Mouse (Mus musculus) kidney, postnatal 0 days (tissue): ENCODE measurements at regions not wholly inside any gene's neighbourhood (a gene's known extent, or its start where the extent isn't known, plus 50 kb on each side); places are given as distances from the start of the nearest gene placed in this dataset.

Experiments used
- ATAC-seq: fragments of 200-750 bp; cut with Nextera tagmentation; replicated peaks from 2 replicates; pipeline ENCODE4 v1.8.0; 2017; ENCODE audit warnings: low read depth, moderate number of reproducible peaks, moderate TSS enrichment, moderate library complexity; ENCODE audit not compliant: low FRiP score
- DNase-seq: peaks from one replicate; pipeline ENCODE4 v3.0.0-alpha.2; 2016; ENCODE audit warnings: low spot score
- H3K27ac ChIP-seq: fragments of 300-500 bp; sonication (generic); 2 replicates; pipeline ENCODE4 v1.5.1; 2014; ENCODE audit warnings: mild to moderate bottlenecking
- H3K27me3 ChIP-seq: fragments of 300-500 bp; sonication (generic); 2 replicates; pipeline ENCODE4 v1.6.1; 2014; ENCODE audit warnings: low read length, mixed read lengths; ENCODE audit not compliant: insufficient read depth
- H3K36me3 ChIP-seq: fragments of 300-500 bp; sonication (generic); 2 replicates; pipeline ENCODE4 v1.6.1; 2014; ENCODE audit warnings: low read length, mixed read lengths; ENCODE audit not compliant: insufficient read depth
- H3K4me1 ChIP-seq: fragments of 300-500 bp; sonication (generic); replicated peaks from 2 replicates; pipeline ENCODE4 v1.6.1; 2014; ENCODE audit warnings: antibody characterized with exemption, low read length, mixed read lengths; ENCODE audit not compliant: insufficient read depth
- H3K4me2 ChIP-seq: fragments of 300-500 bp; sonication (generic); 2 replicates; pipeline ENCODE4 v1.6.1; 2014; ENCODE audit warnings: mild to moderate bottlenecking, low read length, moderate library complexity, mixed read lengths
- H3K4me3 ChIP-seq: fragments of 300-500 bp; sonication (generic); replicated peaks from 2 replicates; pipeline ENCODE4 v1.5.1; 2014; ENCODE audit warnings: low read depth, low read length
- H3K9ac ChIP-seq: fragments of 300-500 bp; sonication (generic); 2 replicates; pipeline ENCODE4 v1.6.1; 2014; ENCODE audit warnings: low read depth, low read length
- H3K9me3 ChIP-seq: fragments of 300-500 bp; sonication (generic); replicated peaks from 2 replicates; pipeline ENCODE4 v1.6.1; 2016; ENCODE audit warnings: low read length, inconsistent platforms, mixed read lengths
- CTCF ChIP-seq: IDR thresholded peaks from 2 replicates; pipeline ENCODE4 v1.5.1; 2016; ENCODE audit warnings: antibody characterized with exemption, low read depth, mild to moderate bottlenecking, moderate library complexity
- WGBS: fragments of 180-500 bp; shearing (Covaris S2); extraction: QIAGEN DNeasy Blood & Tissue Kit; methylation state at CpG from one replicate; pipeline ENCODE4 v1.1.7; 2014; 5-methylcytosine and 5-hydroxymethylcytosine counted together

- H3K27ac ChIP-seq: no peak overlapping the region
- 80% methylated on average over 7 of the region's 7 CpGs for WGBS
Observed at GRCm38 (mm10) chr4:148747315-148747644, 56.9 kb upstream of the Casz1 start.

GRCm38 (mm10) chr4:148750030-148750429 lies 54.2 kb upstream of the Casz1 start:
- WGBS: 74% methylated on average over 10 of the region's 10 CpGs
- H3K4me3 ChIP-seq: no peak overlapping the region
- no peaks in the 10 kb centered on the region for H3K4me1 ChIP-seq
- no peaks in the 10 kb centered on the region for H3K27me3 ChIP-seq
- H3K9ac ChIP-seq: no peak overlapping the region
- H3K27ac ChIP-seq: no peak overlapping the region
- no peak overlapping the region for H3K4me2 ChIP-seq
- no peaks in the 10 kb centered on the region for H3K36me3 ChIP-seq
- DNase-seq (no peak), ATAC-seq (no peak)
- no peak for TF ChIP-seq CTCF
- H3K9me3 ChIP-seq: no peaks in the 10 kb centered on the region

More at GRCm38 (mm10) chr4:148747315-148747644, 56.9 kb upstream of the Casz1 start:
- no peaks in the 10 kb centered on the region for H3K9me3 ChIP-seq
- DNase-seq: no peak
- peaks cover 11% of the 10 kb centered on the region for H3K4me1 ChIP-seq
- no peaks in the 10 kb centered on the region for H3K36me3 ChIP-seq
- no peak overlapping the region for H3K9ac ChIP-seq
- H3K4me2 ChIP-seq: no peak overlapping the region
- H3K27me3 ChIP-seq: no peaks in the 10 kb centered on the region
- no peak for TF ChIP-seq CTCF
- no peak for ATAC-seq
- no peak overlapping the region for H3K4me3 ChIP-seq

GRCm38 (mm10) chr4:148751591-148751990 lies 52.6 kb upstream of the Casz1 start:
- no peak for ATAC-seq
- H3K4me1 ChIP-seq: no peaks in the 10 kb centered on the region
- H3K27ac ChIP-seq: no peak overlapping the region
- H3K36me3 ChIP-seq: no peaks in the 10 kb centered on the region
- no peak overlapping the region for H3K9ac ChIP-seq
- H3K9me3 ChIP-seq: no peaks in the 10 kb centered on the region
- no peak for DNase-seq
- H3K27me3 ChIP-seq: no peaks in the 10 kb centered on the region
- no peak overlapping the region for H3K4me3 ChIP-seq
- H3K4me2 ChIP-seq: no peak overlapping the region
- TF ChIP-seq CTCF: no peak
- 55% methylated on average over 7 of the region's 7 CpGs for WGBS

- ATAC-seq: no peak
- H3K4me2 ChIP-seq: no peak overlapping the region
- 76% methylated on average over 14 of the region's 14 CpGs for WGBS
- no peaks in the 10 kb centered on the region for H3K4me1 ChIP-seq
- no peak for TF ChIP-seq CTCF
- DNase-seq: no peak
- no peaks in the 10 kb centered on the region for H3K9me3 ChIP-seq
- no peaks in the 10 kb centered on the region for H3K36me3 ChIP-seq
- no peaks in the 10 kb centered on the region for H3K27me3 ChIP-seq
- no peak overlapping the region for H3K4me3 ChIP-seq
- H3K27ac ChIP-seq: no peak overlapping the region
- no peak overlapping the region for H3K9ac ChIP-seq
Observed at GRCm38 (mm10) chr4:148752360-148753093, 51.7 kb upstream of the Casz1 start.

- H3K4me2 ChIP-seq: no peak overlapping the region
- DNase-seq (no peak), ATAC-seq (no peak)
- no peak overlapping the region for H3K9ac ChIP-seq
- no peak overlapping the region for H3K4me3 ChIP-seq
- no peak for TF ChIP-seq CTCF
- 60% methylated on average over 17 of the region's 17 CpGs for WGBS
- H3K9me3 ChIP-seq: no peaks in the 10 kb centered on the region
- no peak overlapping the region for H3K27ac ChIP-seq
- H3K36me3 ChIP-seq: no peaks in the 10 kb centered on the region
- H3K4me1 ChIP-seq: no peaks in the 10 kb centered on the region
- H3K27me3 ChIP-seq: no peaks in the 10 kb centered on the region
Observed at GRCm38 (mm10) chr4:148753143-148753798, 51.0 kb upstream of the Casz1 start.

- no peak for DNase-seq
- Histone ChIP-seq H3K27me3 (no peaks in the 10 kb centered on the region), H3K4me3 (no peak overlapping the region), H3K9ac (no peak overlapping the region), H3K4me1 (no peaks in the 10 kb centered on the region), H3K36me3 (no peaks in the 10 kb centered on the region), H3K4me2 (no peak overlapping the region), H3K27ac (no peak overlapping the region), H3K9me3 (no peaks in the 10 kb centered on the region)
- TF ChIP-seq CTCF: no peak
- ATAC-seq: no peak
- WGBS: 85% methylated on average over 8 of the region's 8 CpGs
Observed at GRCm38 (mm10) chr4:148753849-148754248, 50.4 kb upstream of the Casz1 start.
